Mouse (Mus musculus) CH12.LX (cell line): ENCODE measurements around the gene Triobp.

ENCODE experiments used
- CTCF ChIP-seq, 2 experiments: IDR thresholded peaks in 1 of 2; conservative IDR thresholded peaks in 1 of 2; 2 replicates each; pipeline ENCODE4 v1.5.1; 2011 to 2012; ENCODE audit warnings: low read depth in 2 of 2, low read length in 2 of 2, improper control_type of control experiment in 1 of 2, inconsistent platforms in 1 of 2, mild to moderate bottlenecking in 1 of 2, moderate library complexity in 1 of 2
- E2F4 ChIP-seq: IDR thresholded peaks from 2 replicates; pipeline ENCODE4 v1.6.1; 2011; ENCODE audit warnings: low read depth, low read length, improper control_type of control experiment; ENCODE audit not compliant: insufficient replicate concordance
- EP300 ChIP-seq: IDR thresholded peaks from 2 replicates; pipeline ENCODE4 v1.6.1; 2011; ENCODE audit warnings: low read length, improper control_type of control experiment
- KAT2A ChIP-seq: IDR thresholded peaks from 2 replicates; pipeline ENCODE4 v1.6.1; 2012; ENCODE audit warnings: low read length, improper control_type of control experiment, inconsistent platforms; ENCODE audit not compliant: insufficient replicate concordance
- MAFK ChIP-seq: IDR thresholded peaks from 2 replicates; pipeline ENCODE4 v1.6.1; 2011; ENCODE audit warnings: low read length, improper control_type of control experiment; ENCODE audit not compliant: insufficient replicate concordance
- POLR2A ChIP-seq: IDR thresholded peaks from 2 replicates; pipeline ENCODE4 v1.6.1; 2011; ENCODE audit warnings: low read depth, mild to moderate bottlenecking, improper control_type of control experiment, low read length
- RCOR1 ChIP-seq: conservative IDR thresholded peaks from 2 replicates; pipeline ENCODE4 v1.6.1; 2012; ENCODE audit warnings: low read depth, mild to moderate bottlenecking, inconsistent platforms, low read length, improper control_type of control experiment

GRCm38 (mm10) chr15:78922700-78923099 lies 24.8 kb upstream of the Triobp start:
- TF ChIP-seq E2F4: no peak
- TF ChIP-seq POLR2A: no peak
- no peak for TF ChIP-seq MAFK
- no peak for TF ChIP-seq RCOR1
- peak in 1 of 2 experiments; percentile 22; a peak in 2 of 4 replicates for TF ChIP-seq CTCF (conservative IDR thresholded peaks at IDR 0.05 in 1 of 2, IDR thresholded peaks at IDR 0.05 in 1 of 2; ENCODE audit: low read depth in 2 of 2, low read length in 2 of 2)
- TF ChIP-seq KAT2A: no peak
- no peak for TF ChIP-seq EP300
